Mouse (Mus musculus): Measurements from ENCODE around the gene Acox2. TPM values are rescaled to one million over a fixed set of nuclear protein-coding genes. Genes with fewer than 3 reads are reported as not detected.

The Acox2 gene
- polyA plus RNA-seq, 1 experiment from 2014 or later: not detected

DNA sequence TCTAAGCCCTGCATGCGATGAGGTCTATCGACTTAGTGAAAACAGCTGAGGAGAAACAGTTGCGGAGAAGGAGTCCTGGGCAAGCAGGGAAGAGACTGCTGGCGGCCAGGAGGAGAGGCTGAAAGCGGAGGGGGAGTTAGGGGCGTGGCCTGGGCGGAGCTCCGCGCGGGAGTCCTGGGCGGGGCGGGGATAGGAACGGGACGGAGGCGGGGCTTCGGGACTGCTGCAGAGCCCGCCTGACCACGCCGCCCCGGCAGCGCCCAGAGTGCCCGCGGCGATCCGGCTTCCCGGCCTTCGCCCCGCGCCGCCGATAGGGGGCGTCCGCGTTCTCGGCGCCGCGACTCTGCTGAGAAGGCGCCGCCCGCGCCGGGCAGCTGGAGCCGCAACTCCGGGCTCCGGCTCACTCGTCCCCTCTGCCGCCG, 45.3 kb downstream of the Acox2 start, which contains the start of gene Kctd6:
Gene Kctd6 (plus strand): TSS at position 338 of the 422 bp plus-strand sequence.
- WGBS (ENCODE audit: missing documents): 0% methylated on average over 44 of the region's 49 CpGs
- Histone ChIP-seq H3K36me3 (ENCODE audit: inconsistent target) (no peaks in the 10 kb centered on the region), H3K4me3 (ENCODE audit: inconsistent target) (peak within 1 kb of the TSS; percentile 80), H3K27ac (0 out of 2 replicates have a peak within 1 kb of the TSS, but pooled peaks have one; percentile 28), H3K79me2 (ENCODE audit: inconsistent target) (peaks cover 39% of the 10 kb centered on the region; the same call in 1 of the 2 replicates)

DNA sequence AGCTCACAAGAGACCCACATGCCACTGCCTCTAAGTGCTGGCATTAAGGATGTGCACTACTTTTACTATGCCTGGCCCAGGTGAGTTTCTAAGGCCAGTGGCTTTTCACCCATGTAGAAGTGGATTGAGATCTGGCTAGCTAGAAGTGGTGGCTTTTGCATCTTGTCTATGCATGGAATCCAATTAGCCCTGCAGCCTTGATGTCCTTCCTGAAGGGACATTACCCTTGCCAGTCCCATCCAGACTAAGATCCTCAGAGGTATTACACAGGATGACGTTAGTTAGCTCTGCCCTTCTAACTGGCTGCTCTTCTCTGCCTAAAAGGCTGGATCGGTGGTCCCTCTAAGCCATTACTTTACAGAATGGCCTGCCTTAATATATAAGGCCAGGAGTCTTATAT, 46.2 kb downstream of the Acox2 start:
- Histone ChIP-seq H3K27ac (no peak overlapping the region), H3K36me3 (ENCODE audit: inconsistent target) (no peaks in the 10 kb centered on the region), H3K4me3 (ENCODE audit: inconsistent target) (no peak overlapping the region), H3K79me2 (ENCODE audit: inconsistent target) (peaks cover 31% of the 10 kb centered on the region; the same call in 1 of the 2 replicates)
- 93% methylated on average over 2 of the region's 2 CpGs for WGBS (ENCODE audit: missing documents)

DNA sequence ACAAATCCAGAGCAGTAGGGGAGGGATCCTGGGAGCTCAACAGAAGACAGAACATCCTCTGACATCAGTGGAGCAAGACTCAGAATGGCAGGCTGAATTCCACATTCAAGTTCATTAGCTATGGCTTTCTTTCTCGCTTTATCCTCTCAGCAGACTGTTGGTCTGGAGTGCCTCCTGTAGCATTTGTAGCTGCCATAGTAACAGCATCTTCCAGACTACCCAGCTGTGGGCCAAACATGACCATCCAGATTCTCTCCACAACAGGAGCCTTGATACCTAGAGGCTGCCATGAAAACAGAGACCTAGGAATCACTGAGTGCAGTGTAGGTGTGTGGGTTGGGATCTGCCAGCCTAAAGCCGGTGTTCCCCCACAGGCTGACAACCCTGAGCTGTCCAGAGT, 49.3 kb downstream of the Acox2 start:
- peaks cover 2% of the 10 kb centered on the region; the same call in 1 of the 2 replicates for H3K79me2 ChIP-seq (ENCODE audit: inconsistent target)
- no peak overlapping the region for H3K4me3 ChIP-seq (ENCODE audit: inconsistent target)
- H3K27ac ChIP-seq: no peak overlapping the region
- no peaks in the 10 kb centered on the region for H3K36me3 ChIP-seq (ENCODE audit: inconsistent target)
- WGBS (ENCODE audit: missing documents): 100% methylated on average over 2 of the region's 2 CpGs

- no peaks in the 10 kb centered on the region for H3K79me2 ChIP-seq (ENCODE audit: inconsistent target)
- no peak overlapping the region for H3K4me3 ChIP-seq (ENCODE audit: inconsistent target)
- WGBS (ENCODE audit: missing documents): 79% methylated on average over 3 of the region's 3 CpGs
- H3K36me3 ChIP-seq (ENCODE audit: inconsistent target): no peaks in the 10 kb centered on the region
- no peak overlapping the region for H3K27ac ChIP-seq
Measured at GRCm38 (mm10) chr14:8208876-8209275, 50.3 kb downstream of the Acox2 start.

DNA sequence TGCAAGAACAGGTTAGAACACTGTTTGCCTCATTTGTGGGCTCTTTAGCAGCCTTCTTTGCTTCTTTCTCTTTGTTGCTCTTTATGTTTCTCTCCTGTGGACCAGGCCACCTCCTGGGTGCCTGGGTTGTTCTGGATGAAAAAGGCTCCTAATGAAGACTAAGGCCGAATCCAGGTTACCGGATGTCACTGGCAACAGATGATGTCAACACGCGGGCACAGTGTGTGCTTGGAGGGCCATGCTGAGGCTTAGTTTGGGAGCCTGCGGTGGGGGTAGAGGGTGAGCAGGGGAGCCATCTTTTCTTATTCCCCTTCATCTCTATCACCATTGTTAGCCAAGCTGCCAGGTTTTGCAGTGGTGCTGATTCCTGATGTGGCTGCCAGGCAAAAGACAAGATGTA, 51.6 kb downstream of the Acox2 start:
- WGBS (ENCODE audit: missing documents): 89% methylated on average over 5 of the region's 5 CpGs
- H3K79me2 ChIP-seq (ENCODE audit: inconsistent target): no peaks in the 10 kb centered on the region

GRCm38 (mm10) chr14:8207105-8207504, 52.0 kb downstream of the Acox2 start:
- 75% methylated on average over 5 of the region's 5 CpGs for WGBS (ENCODE audit: missing documents)
- H3K4me3 ChIP-seq (ENCODE audit: inconsistent target): no peak overlapping the region
- no peak overlapping the region for H3K27ac ChIP-seq
- H3K36me3 ChIP-seq (ENCODE audit: inconsistent target): no peaks in the 10 kb centered on the region
- no peaks in the 10 kb centered on the region for H3K79me2 ChIP-seq (ENCODE audit: inconsistent target)

More for the DNA sequence above, 51.6 kb downstream of the Acox2 start:
- H3K36me3 ChIP-seq (ENCODE audit: inconsistent target): no peaks in the 10 kb centered on the region
- no peak overlapping the region for H3K4me3 ChIP-seq (ENCODE audit: inconsistent target)
- no peak overlapping the region for H3K27ac ChIP-seq

GRCm38 (mm10) chr14:8206179-8206910, 52.8 kb downstream of the Acox2 start:
- Histone ChIP-seq H3K79me2 (ENCODE audit: inconsistent target) (no peaks in the 10 kb centered on the region), H3K27ac (no peak overlapping the region), H3K4me3 (ENCODE audit: inconsistent target) (no peak overlapping the region), H3K36me3 (ENCODE audit: inconsistent target) (no peaks in the 10 kb centered on the region)
- WGBS (ENCODE audit: missing documents): 81% methylated on average over 9 of the region's 9 CpGs

DNA sequence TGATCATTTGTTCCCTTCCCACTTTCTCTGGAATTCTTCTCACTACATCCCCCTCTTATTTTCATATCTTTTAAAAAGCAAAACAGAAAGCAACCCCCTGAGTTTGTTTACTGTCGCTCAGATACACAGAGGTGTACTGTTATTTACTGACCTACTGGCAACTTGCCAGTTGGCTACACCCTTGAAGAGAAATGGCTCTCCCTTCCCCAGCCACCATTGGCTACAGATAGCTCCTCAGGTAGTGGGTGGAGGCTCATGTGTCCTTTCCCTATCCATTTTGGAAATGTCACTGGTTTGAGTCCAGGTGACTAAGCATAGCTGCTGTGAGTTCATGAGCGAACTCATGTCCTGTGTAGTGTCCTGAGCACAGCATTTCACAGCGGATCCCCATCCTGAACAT, 57.4 kb downstream of the Acox2 start:
- no peak overlapping the region for H3K27ac ChIP-seq
- H3K36me3 ChIP-seq (ENCODE audit: inconsistent target): no peaks in the 10 kb centered on the region
- 86% methylated on average over 3 of the region's 3 CpGs for WGBS (ENCODE audit: missing documents)

GRCm38 (mm10) chr14:8200769-8201168, 58.4 kb downstream of the Acox2 start:
- Histone ChIP-seq H3K4me3 (ENCODE audit: inconsistent target) (no peak overlapping the region), H3K36me3 (ENCODE audit: inconsistent target) (no peaks in the 10 kb centered on the region), H3K79me2 (ENCODE audit: inconsistent target) (no peaks in the 10 kb centered on the region), H3K27ac (no peak overlapping the region)
- WGBS (ENCODE audit: missing documents): 86% methylated on average over 5 of the region's 5 CpGs

More for the DNA sequence above, 57.4 kb downstream of the Acox2 start:
- H3K79me2 ChIP-seq (ENCODE audit: inconsistent target): no peaks in the 10 kb centered on the region
- no peak overlapping the region for H3K4me3 ChIP-seq (ENCODE audit: inconsistent target)

DNA sequence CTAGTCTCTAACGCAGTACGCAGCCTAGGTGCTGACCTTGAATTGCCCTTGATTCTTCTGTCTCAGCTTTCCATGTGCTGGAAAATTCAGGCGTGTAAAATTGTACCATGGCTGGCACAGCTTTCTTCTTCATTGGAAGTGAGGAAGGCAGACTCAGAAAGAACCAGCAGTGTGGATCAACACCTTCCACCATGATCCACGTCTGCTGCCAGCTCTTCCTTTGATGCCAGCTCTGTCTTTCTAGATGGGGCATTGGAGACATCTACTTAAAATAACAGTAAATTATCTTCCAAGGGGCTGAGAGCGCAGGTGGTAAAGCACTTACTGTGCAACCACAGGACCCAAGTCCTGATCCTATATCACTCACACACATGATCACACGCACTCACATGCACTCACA, 66.4 kb downstream of the Acox2 start:
- whole genome bisulfite sequencing (ENCODE audit: missing documents): 96% methylated on average over 6 of the region's 6 CpGs
- Histone ChIP-seq H3K36me3 (ENCODE audit: inconsistent target) (no peaks in the 10 kb centered on the region), H3K4me3 (ENCODE audit: inconsistent target) (no peak overlapping the region), H3K79me2 (ENCODE audit: inconsistent target) (no peaks in the 10 kb centered on the region), H3K27ac (no peak overlapping the region)

DNA sequence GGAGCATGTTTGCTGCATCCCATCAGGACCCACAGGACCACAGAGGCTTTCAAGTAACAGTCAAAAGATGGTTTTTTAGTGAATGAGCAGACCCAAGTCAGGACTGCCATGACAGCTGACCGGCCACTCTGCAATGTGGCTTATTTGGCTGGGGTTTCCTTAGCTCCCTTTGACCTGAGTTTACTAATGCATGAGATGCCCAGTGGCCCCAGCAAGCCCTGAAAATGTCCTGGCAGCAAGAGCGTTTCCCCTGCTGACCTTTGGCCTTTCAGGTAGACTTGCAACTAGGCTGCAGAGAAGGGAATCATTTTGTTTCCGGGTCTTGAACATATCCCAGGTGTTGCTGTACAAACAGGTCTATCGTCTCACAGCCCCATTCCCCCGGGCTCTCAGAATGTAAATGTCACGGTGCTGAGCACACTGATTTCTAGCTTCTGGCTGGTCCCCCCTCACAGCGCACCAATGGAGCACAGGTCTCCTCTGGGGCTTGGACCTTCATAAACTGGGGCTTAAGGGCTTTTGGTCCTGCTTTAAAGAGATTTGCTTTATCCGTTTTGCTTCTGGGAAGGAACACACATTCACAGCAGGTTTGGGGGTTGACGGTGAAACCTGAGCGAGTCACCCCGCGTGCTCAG, 67.7 kb downstream of the Acox2 start:
- H3K4me3 ChIP-seq (ENCODE audit: inconsistent target): no peak overlapping the region
- no peaks in the 10 kb centered on the region for H3K79me2 ChIP-seq (ENCODE audit: inconsistent target)
- no peaks in the 10 kb centered on the region for H3K36me3 ChIP-seq (ENCODE audit: inconsistent target)
- WGBS (ENCODE audit: missing documents): 92% methylated on average over 11 of the region's 12 CpGs
- no peak overlapping the region for H3K27ac ChIP-seq

DNA sequence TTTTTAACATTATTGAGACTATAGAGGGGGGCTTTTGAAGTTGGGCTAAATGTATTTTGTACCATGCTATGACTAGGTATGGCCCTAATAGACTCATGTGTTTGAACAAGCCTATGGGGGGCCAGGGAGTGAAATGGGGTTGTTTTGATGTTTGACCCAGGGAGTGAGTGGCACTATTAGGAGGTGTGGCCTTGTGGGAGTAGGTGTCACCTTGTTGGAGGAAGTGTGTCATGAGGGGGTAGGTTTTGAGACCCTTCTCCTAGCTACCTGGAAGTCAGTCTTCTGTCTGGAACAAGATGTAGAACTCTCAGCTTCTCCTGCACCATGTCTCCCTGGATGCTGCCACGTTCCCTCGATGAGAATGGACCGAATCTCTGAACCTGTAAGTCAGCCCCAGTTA, 68.6 kb downstream of the Acox2 start:
- Histone ChIP-seq H3K79me2 (ENCODE audit: inconsistent target) (no peaks in the 10 kb centered on the region), H3K27ac (no peak overlapping the region), H3K36me3 (ENCODE audit: inconsistent target) (no peaks in the 10 kb centered on the region), H3K4me3 (ENCODE audit: inconsistent target) (no peak overlapping the region)
- 95% methylated on average over 3 of the region's 3 CpGs for WGBS (ENCODE audit: missing documents)

GRCm38 (mm10) chr14:8186278-8187045, 72.7 kb downstream of the Acox2 start:
- WGBS (ENCODE audit: missing documents): 92% methylated on average over 6 of the region's 6 CpGs
- H3K79me2 ChIP-seq (ENCODE audit: inconsistent target): no peaks in the 10 kb centered on the region
- H3K36me3 ChIP-seq (ENCODE audit: inconsistent target): no peaks in the 10 kb centered on the region
- no peak overlapping the region for H3K4me3 ChIP-seq (ENCODE audit: inconsistent target)
- no peak overlapping the region for H3K27ac ChIP-seq

- 76% methylated on average over 3 of the region's 3 CpGs for WGBS (ENCODE audit: missing documents)
- no peak overlapping the region for H3K27ac ChIP-seq
- no peaks in the 10 kb centered on the region for H3K36me3 ChIP-seq (ENCODE audit: inconsistent target)
Measured at GRCm38 (mm10) chr14:8183330-8183729, 75.8 kb downstream of the Acox2 start.

More at GRCm38 (mm10) chr14:8183330-8183729, 75.8 kb downstream of the Acox2 start:
- no peaks in the 10 kb centered on the region for H3K79me2 ChIP-seq (ENCODE audit: inconsistent target)
- no peak overlapping the region for H3K4me3 ChIP-seq (ENCODE audit: inconsistent target)

All from macrophage (primary cell).